Mouse (Mus musculus): ENCODE measurements around the gene Macf1. TPM values are rescaled to one million over a fixed set of nuclear protein-coding genes. Genes with fewer than 3 reads are reported as not detected.

The Macf1 gene
- polyA plus RNA-seq, 2 experiments from 2014 or later: 161 to 185 TPM

Other genes with a start within 250 kb of the Macf1 start
- 100 to 1,000 TPM; 104 to 124 TPM for gene Ndufs5, start 33.8 kb upstream of the Macf1 start, polyA plus RNA-seq (2017; shearing (Covaris generic))
- gene Akirin1, start 66.0 kb upstream of the Macf1 start, polyA plus RNA-seq (2017; shearing (Covaris generic)): 10 to 100 TPM in 1 of 2 experiments, 1 to 10 TPM in 1; 8.3 to 14.4 TPM
- gene Rhbdl2, start 103.5 kb upstream of the Macf1 start, polyA plus RNA-seq (2017; shearing (Covaris generic)): under 1 TPM in 1 of 2 experiments, not detected in 1; 0.81 TPM
- gene 4933427I04Rik, start 175.3 kb upstream of the Macf1 start, polyA plus RNA-seq (2017; shearing (Covaris generic)): not detected
- gene Mycbp, start 220.5 kb upstream of the Macf1 start, polyA plus RNA-seq (2017; shearing (Covaris generic)): 10 to 100 TPM; 13.7 to 14.9 TPM
- gene Rragc, start 233.1 kb upstream of the Macf1 start, polyA plus RNA-seq (2017; shearing (Covaris generic)): 1 to 10 TPM; 4.6 to 7.7 TPM
- not detected for gene 4930535I16Rik, start 233.7 kb upstream of the Macf1 start, polyA plus RNA-seq (2017; shearing (Covaris generic))